In genomic region chr9:102111471-102111870, GRCm38 (mm10) we compare ENCODE assay signal across 21 mouse cellular contexts.
A peak's percentile ranks its signal among the peaks of the same experiment; 100 is the strongest.
DNase-seq lines count a peak whose midpoint lies in the region; ATAC-seq lines count a peak whose summit lies in the region.
"Had no signal": no experiment of that assay in that cellular context is flagged by ENCODE, and none has a peak within 500 bp of the region (broad histone marks: within the 10 kb centered on the region; RNA-seq: fewer than 3 reads in every experiment).

No protein-coding gene starts in this region.

- peaks cover 2% of the 10 kb centered on the region; the same call in 1 of the 2 replicates for H3K27me3 ChIP-seq in hindbrain, embryonic 13.5 days
- no peaks in the 10 kb centered on the region for H3K27me3 ChIP-seq in hindbrain, embryonic 14.5 days (ENCODE audit: control insufficient read depth, insufficient read depth, low read length)
- H3K27me3 ChIP-seq: embryonic facial prominence, embryonic 13.5 days; heart, embryonic 15.5 days; liver, embryonic 12.5 days; neural tube, embryonic 13.5 days had no signal

- peaks cover 27% of the 10 kb centered on the region for H3K4me1 ChIP-seq in hindbrain, embryonic 13.5 days (replicated peaks)
- peaks cover 5% of the 10 kb centered on the region; the same call in 1 of the 2 replicates for H3K4me1 ChIP-seq in hindbrain, embryonic 14.5 days (replicated peaks; ENCODE audit: control insufficient read depth, insufficient read depth, low read length)
- H3K4me1 ChIP-seq: heart, embryonic 15.5 days; liver, embryonic 12.5 days had no signal

- no peak overlapping the region for H3K4me2 ChIP-seq in hindbrain, embryonic 13.5 days
- no peak overlapping the region for H3K4me2 ChIP-seq in hindbrain, embryonic 14.5 days (replicated peaks)
- H3K4me2 ChIP-seq: embryonic facial prominence, embryonic 13.5 days; heart, embryonic 15.5 days; liver, embryonic 12.5 days; midbrain, embryonic 11.5 days; neural tube, embryonic 13.5 days had no signal

- 0 out of 2 replicates have a peak overlapping the region, but pooled peaks have one; percentile 0 for H3K27ac ChIP-seq in hindbrain, embryonic 13.5 days
- H3K27ac ChIP-seq in hindbrain, embryonic 14.5 days, result no peak overlapping the region
- H3K27ac ChIP-seq: embryonic facial prominence, embryonic 13.5 days; forebrain, embryonic 10.5 days; heart, embryonic 15.5 days; left cerebral cortex, adult 2 months; liver, embryonic 12.5 days; neural tube, embryonic 13.5 days had no signal

- DNase-seq in cerebellum, adult 11-12 months, result peak; percentile 35
- no peak for DNase-seq in hindbrain, embryonic 14.5 days (ENCODE audit: low spot score)
- DNase-seq in cerebellum, adult 9-10 months, result peak; percentile 58
- DNase-seq in cerebellum, postnatal 36 days, result peak; percentile 36 to 58
- DNase-seq in kidney, adult 11 months, result no peak
- DNase-seq: forebrain, postnatal 0 days; gastrocnemius, postnatal 10 days; kidney, adult 9 months; liver, postnatal 0 days; lung, postnatal 36 days had no signal

- WGBS in hindbrain, embryonic 13.5 days, result 64% methylated on average over 3 of the region's 3 CpGs
- 53% methylated on average over 3 of the region's 3 CpGs for WGBS in hindbrain, embryonic 14.5 days

- no peaks in the 10 kb centered on the region for H3K9me3 ChIP-seq in hindbrain, embryonic 13.5 days
- no peaks in the 10 kb centered on the region for H3K9me3 ChIP-seq in hindbrain, embryonic 14.5 days (ENCODE audit: control insufficient read depth, low read length)
- H3K9me3 ChIP-seq: embryonic facial prominence, embryonic 13.5 days; forebrain, embryonic 10.5 days; heart, embryonic 15.5 days; liver, embryonic 12.5 days; neural tube, embryonic 13.5 days had no signal

- H3K4me3 ChIP-seq in hindbrain, embryonic 13.5 days, result no peak overlapping the region
- no peak overlapping the region for H3K4me3 ChIP-seq in hindbrain, embryonic 14.5 days (replicated peaks; ENCODE audit: low read length)
- H3K4me3 ChIP-seq: embryonic facial prominence, embryonic 13.5 days; forebrain, embryonic 10.5 days; heart, embryonic 15.5 days; left cerebral cortex, adult 2 months; liver, embryonic 12.5 days; neural tube, embryonic 13.5 days had no signal

- ATAC-seq in cerebellum, adult (ENCODE audit: insufficient number of reproducible peaks, low FRiP score, low TSS enrichment), result no peak
- no peak for ATAC-seq in hindbrain, embryonic 13.5 days (ENCODE audit: low FRiP score)
- ATAC-seq in hindbrain, embryonic 14.5 days (ENCODE audit: low FRiP score), result no peak
- ATAC-seq: forebrain, postnatal 0 days; intestine, embryonic 16.5 days; liver, embryonic 12.5 days; liver, postnatal 0 days; Patski had no signal

- H3K36me3 ChIP-seq in hindbrain, embryonic 13.5 days, result no peaks in the 10 kb centered on the region
- no peaks in the 10 kb centered on the region for H3K36me3 ChIP-seq in hindbrain, embryonic 14.5 days (replicated peaks; ENCODE audit: control insufficient read depth, insufficient read depth)
- H3K36me3 ChIP-seq: embryonic facial prominence, embryonic 13.5 days; forebrain, embryonic 10.5 days; heart, embryonic 15.5 days; liver, embryonic 12.5 days; neural tube, embryonic 13.5 days had no signal

- H3K9ac ChIP-seq in hindbrain, embryonic 13.5 days, result no peak overlapping the region
- H3K9ac ChIP-seq in hindbrain, embryonic 14.5 days, result no peak overlapping the region
- H3K9ac ChIP-seq: embryonic facial prominence, embryonic 13.5 days; forebrain, postnatal 0 days; heart, embryonic 15.5 days; liver, embryonic 12.5 days; liver, postnatal 0 days; neural tube, embryonic 13.5 days had no signal

Comparison
In these comparisons a context has a peak if more than half of its experiments do, and no peak if none do; other contexts are left out.
1. DNase-seq: peak in cerebellum, adult 11-12 months (single experiment), cerebellum, adult 9-10 months (single experiment) and cerebellum, postnatal 36 days (2 of 2); none in hindbrain, embryonic 14.5 days (single experiment) and kidney, adult 11 months (single experiment).